Mouse (Mus musculus) liver, postnatal 0 days (tissue): ENCODE data around the gene Zfp706. TPM values are rescaled to one million over a fixed set of nuclear protein-coding genes. Genes with fewer than 3 reads are reported as not detected.

Experiments used
- ATAC-seq: fragments of 200-750 bp; cut with Nextera tagmentation; 2 replicates; pipeline ENCODE4 v1.8.0; 2017; ENCODE audit warnings: mild to moderate bottlenecking, moderate library complexity
- DNase-seq: peaks from one replicate; pipeline ENCODE4 v3.0.0-alpha.2; 2016
- H3K27ac ChIP-seq: fragments of 300-500 bp; sonication (generic); 2 replicates; pipeline ENCODE4 v1.5.1; 2014; ENCODE audit warnings: antibody characterized with exemption, moderate library complexity, mild to moderate bottlenecking, low read depth
- H3K27me3 ChIP-seq: fragments of 300-500 bp; sonication (generic); 2 replicates; pipeline ENCODE4 v1.6.1; 2014; ENCODE audit warnings: low read length, control low read depth, mixed read lengths; ENCODE audit not compliant: insufficient read depth
- H3K36me3 ChIP-seq: fragments of 300-500 bp; sonication (generic); replicated peaks from 2 replicates; pipeline ENCODE4 v1.6.1; 2014; ENCODE audit warnings: mild to moderate bottlenecking, control low read depth, low read length, moderate library complexity, mixed read lengths; ENCODE audit not compliant: insufficient read depth
- H3K4me1 ChIP-seq: fragments of 300-500 bp; sonication (generic); 2 replicates; pipeline ENCODE4 v1.6.1; 2014; ENCODE audit warnings: antibody characterized with exemption, mild to moderate bottlenecking, control low read depth; ENCODE audit not compliant: insufficient read depth
- H3K4me2 ChIP-seq: fragments of 300-500 bp; sonication (generic); 2 replicates; pipeline ENCODE4 v1.6.1; 2014; ENCODE audit warnings: low read depth, mild to moderate bottlenecking, low read length, moderate library complexity, mixed read lengths
- H3K4me3 ChIP-seq: fragments of 300-500 bp; sonication (generic); 2 replicates; pipeline ENCODE4 v1.5.1; 2014; ENCODE audit warnings: low read depth, low read length
- H3K9ac ChIP-seq: fragments of 300-500 bp; sonication (generic); replicated peaks from 2 replicates; pipeline ENCODE4 v1.6.1; 2014; ENCODE audit warnings: mild to moderate bottlenecking, moderate library complexity
- H3K9me3 ChIP-seq: fragments of 300-500 bp; sonication (generic); 2 replicates; pipeline ENCODE4 v1.6.1; 2016; ENCODE audit warnings: mild to moderate bottlenecking, control low read depth, low read length, mixed read lengths
- CTCF ChIP-seq: sonication (generic); IDR thresholded peaks from 2 replicates; pipeline ENCODE4 v1.5.1; 2016; ENCODE audit warnings: antibody characterized with exemption, low read depth
- EP300 ChIP-seq: IDR thresholded peaks from 2 replicates; pipeline ENCODE4 v1.6.1; 2016; ENCODE audit warnings: antibody characterized with exemption, low read depth, mild to moderate bottlenecking
- whole genome bisulfite sequencing: fragments of 180-500 bp; shearing (Covaris S2); extraction: QIAGEN DNeasy Blood & Tissue Kit; methylation state at CpG from one replicate; pipeline ENCODE4 v1.1.7; 2014; ENCODE audit not compliant: insufficient replicate concordance; 5-methylcytosine and 5-hydroxymethylcytosine counted together
- polyA plus RNA-seq: library from polyadenylated mRNA; unstranded; fragments of >200 nt; fragmentation: Nextera tagmentation; extraction: Ambion mirVana; gene quantifications from 2 replicates; pipeline ENCODE4 v1.2.1, GENCODE M21; 2015

Gene Zfp706
- 234 and 251 TPM in 2 replicates for polyA plus RNA-seq

DNA sequence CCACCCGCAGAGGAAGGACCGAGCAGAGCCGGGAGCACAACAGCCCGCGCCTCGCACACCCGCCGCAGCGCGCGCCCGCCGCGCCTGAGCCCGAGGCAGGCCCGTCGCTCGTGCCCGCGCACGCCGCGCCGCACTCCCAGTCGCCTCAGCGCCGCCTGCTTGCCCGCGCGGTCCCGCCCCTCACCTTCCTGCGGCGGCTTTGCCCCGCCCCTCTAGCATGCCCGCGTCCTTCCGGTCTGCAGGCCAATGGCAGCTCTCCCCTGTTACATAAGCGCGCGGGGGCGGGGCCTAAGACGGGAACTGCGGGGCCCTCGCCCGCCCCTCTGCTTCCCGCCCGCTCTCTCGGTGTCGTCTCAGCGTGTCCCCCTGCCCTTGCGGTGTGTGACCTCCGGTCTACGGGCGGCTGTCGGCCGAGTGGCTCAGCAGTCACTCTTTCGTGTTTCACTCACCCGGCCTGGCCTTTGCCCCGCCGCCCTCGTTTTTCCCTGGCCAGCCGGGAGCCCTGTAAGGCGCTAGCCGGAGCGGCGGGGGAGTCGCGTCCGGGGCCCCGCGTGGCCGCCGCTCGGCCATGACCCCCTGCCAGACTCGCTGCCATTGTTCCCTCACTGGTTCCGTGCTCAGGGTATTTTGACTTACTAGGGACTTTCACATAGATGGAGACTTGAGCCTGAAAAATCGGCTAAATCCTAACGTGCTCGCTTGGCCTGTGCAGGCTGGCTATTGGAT, at the start of gene Zfp706:
Gene Zfp706 (minus strand): TSS at position 541 of the 726 bp plus-strand sequence.
- DNase-seq (peak; percentile 99), ATAC-seq (peak; percentile 99)
- peak within 1 kb of the TSS; percentile 87 for H3K4me2 ChIP-seq
- H3K9ac ChIP-seq = peak within 1 kb of the TSS; percentile 99
- WGBS = 0% methylated on average over 61 of the region's 79 CpGs
- peak within 1 kb of the TSS; percentile 92 for H3K4me3 ChIP-seq
- TF ChIP-seq CTCF (no peak), EP300 (no peak)
- H3K9me3 ChIP-seq = no peaks in the 10 kb centered on the region
- peak within 1 kb of the TSS; percentile 99 for H3K27ac ChIP-seq
- peaks cover 12% of the 10 kb centered on the region for H3K36me3 ChIP-seq
- H3K27me3 ChIP-seq = no peaks in the 10 kb centered on the region
- H3K4me1 ChIP-seq = peaks cover 21% of the 10 kb centered on the region

- H3K36me3 ChIP-seq = no peaks in the 10 kb centered on the region
- 85% methylated on average over 5 of the region's 5 CpGs for WGBS
- no peak overlapping the region for H3K4me2 ChIP-seq
- ATAC-seq (no peak), DNase-seq (no peak)
- no peak overlapping the region for H3K9ac ChIP-seq
- H3K27me3 ChIP-seq = no peaks in the 10 kb centered on the region
- no peaks in the 10 kb centered on the region for H3K4me1 ChIP-seq
- H3K4me3 ChIP-seq = no peak overlapping the region
- no peak overlapping the region for H3K27ac ChIP-seq
- TF ChIP-seq EP300 (no peak), CTCF (peak; percentile 35)
- peaks cover 8% of the 10 kb centered on the region for H3K9me3 ChIP-seq
Measured at GRCm38 (mm10) chr15:37054582-37054981, 47.0 kb upstream of the Zfp706 start.

DNA sequence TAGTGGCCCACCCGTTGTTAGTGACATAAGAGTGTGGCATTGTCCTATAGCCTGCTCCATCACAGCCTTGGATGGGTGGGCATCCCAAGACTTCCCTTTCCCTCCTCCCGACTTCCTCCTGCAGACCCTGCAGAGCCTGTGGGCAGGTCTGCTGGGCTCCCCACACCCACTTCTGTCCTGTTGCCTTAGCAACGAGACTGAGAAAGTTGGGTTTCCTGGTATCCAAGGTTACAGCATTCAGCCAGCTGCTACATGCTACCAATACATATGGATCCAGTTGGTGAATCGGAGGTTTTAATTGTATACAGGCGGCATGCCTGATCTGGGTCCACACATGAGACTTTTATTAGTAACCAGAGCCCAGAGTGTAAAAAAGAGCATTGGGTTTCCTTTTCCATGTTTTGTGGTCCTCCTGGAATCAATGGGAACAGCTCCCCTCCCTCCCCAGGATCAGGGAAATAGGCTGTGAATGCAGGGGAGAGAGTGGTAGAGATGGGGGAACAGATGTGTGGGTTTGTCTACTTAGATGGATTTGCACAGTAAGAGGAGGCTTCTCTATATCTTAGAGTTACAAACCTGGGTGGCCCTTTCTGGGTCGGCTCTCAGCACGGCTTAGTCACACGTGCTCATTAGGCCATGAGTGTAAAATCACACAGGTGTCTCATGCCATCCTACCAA, 45.7 kb upstream of the Zfp706 start:
- H3K27me3 ChIP-seq = no peaks in the 10 kb centered on the region
- H3K36me3 ChIP-seq = no peaks in the 10 kb centered on the region
- no peaks in the 10 kb centered on the region for H3K4me1 ChIP-seq
- no peak overlapping the region for H3K27ac ChIP-seq
- no peak overlapping the region for H3K4me2 ChIP-seq
- peaks cover 8% of the 10 kb centered on the region for H3K9me3 ChIP-seq
- DNase-seq (no peak), ATAC-seq (no peak)
- no peak overlapping the region for H3K9ac ChIP-seq
- no peak overlapping the region for H3K4me3 ChIP-seq
- TF ChIP-seq CTCF (no peak), EP300 (no peak)
- 74% methylated on average over 8 of the region's 8 CpGs for WGBS

DNA sequence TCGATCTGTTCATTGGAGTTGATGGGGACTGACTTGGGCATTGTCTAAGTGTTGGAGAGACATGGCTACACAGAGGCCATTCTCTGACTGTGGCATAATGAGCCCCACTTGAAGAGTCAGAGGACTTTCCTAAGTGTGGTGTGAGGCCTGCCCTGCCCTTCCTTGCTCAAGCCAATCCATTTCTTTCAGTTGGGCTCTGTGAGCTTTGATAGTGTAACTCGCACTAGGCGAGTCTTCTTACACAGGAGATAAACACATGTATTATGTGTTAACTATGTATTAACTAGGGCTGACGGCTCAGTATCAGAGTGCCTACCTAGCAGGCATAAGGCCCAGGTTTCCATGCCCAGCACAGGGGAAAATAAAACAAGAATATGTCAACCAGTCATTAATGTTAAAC, 39.8 kb upstream of the Zfp706 start:
- no peak for TF ChIP-seq CTCF
- 0 out of 2 replicates have a peak, but pooled peaks have one; percentile 14 for TF ChIP-seq EP300
- ATAC-seq (no peak; the same call in 1 of the 2 replicates), DNase-seq (no peak)
- no peaks in the 10 kb centered on the region for H3K27me3 ChIP-seq
- no peaks in the 10 kb centered on the region for H3K4me1 ChIP-seq
- H3K27ac ChIP-seq = no peak overlapping the region
- no peak overlapping the region for H3K9ac ChIP-seq
- H3K9me3 ChIP-seq = no peaks in the 10 kb centered on the region; the same call in 1 of the 2 replicates
- H3K4me2 ChIP-seq = no peak overlapping the region
- H3K4me3 ChIP-seq = no peak overlapping the region
- H3K36me3 ChIP-seq = no peaks in the 10 kb centered on the region
- 64% methylated on average over 4 of the region's 4 CpGs for WGBS

DNA sequence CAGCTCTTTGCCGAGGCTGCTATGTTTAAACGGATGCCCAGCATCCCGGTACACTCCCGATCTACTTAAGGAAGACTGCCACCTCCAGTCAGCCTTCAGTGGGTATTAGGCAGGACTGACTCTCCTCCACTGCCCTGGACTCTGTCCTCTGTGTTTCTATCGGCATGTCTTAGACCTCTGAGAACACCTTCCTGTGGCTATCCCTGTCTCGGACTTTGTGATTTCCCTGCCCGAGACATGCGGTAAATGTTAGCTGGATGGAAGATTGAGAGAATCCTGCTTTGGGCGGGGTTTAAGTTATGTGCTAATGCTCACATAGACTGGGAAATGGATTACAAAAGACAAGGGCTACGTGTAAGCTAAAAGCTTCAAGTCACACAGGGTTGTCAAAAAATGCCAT, 39.0 kb upstream of the Zfp706 start:
- H3K27me3 ChIP-seq = no peaks in the 10 kb centered on the region
- H3K27ac ChIP-seq = no peak overlapping the region
- H3K9me3 ChIP-seq = no peaks in the 10 kb centered on the region
- no peak overlapping the region for H3K4me2 ChIP-seq
- no peaks in the 10 kb centered on the region for H3K4me1 ChIP-seq
- ATAC-seq (no peak), DNase-seq (no peak)
- 84% methylated on average over 10 of the region's 10 CpGs for WGBS
- H3K4me3 ChIP-seq = no peak overlapping the region
- no peaks in the 10 kb centered on the region for H3K36me3 ChIP-seq
- no peak overlapping the region for H3K9ac ChIP-seq
- TF ChIP-seq EP300 (no peak), CTCF (no peak)

DNA sequence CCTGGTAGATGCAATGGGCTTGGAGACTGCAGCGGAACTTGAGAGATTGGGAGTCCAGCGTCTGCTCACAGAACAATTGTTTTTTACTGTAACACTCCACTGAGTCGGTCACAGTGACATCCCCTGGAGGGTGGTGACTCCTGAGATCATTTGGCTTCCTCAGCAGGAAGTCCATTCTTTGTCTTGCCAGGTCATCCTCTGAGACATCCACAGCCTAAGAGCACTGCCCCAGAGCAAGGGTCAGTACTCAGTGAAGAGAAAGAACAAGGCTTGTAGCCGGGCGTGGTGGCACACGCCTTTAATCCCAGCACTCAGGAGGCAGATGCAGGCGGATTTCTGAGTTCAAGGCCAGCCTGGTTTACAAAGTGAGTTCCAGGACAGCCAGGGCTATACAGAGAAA, 38.6 kb upstream of the Zfp706 start:
- TF ChIP-seq CTCF (no peak), EP300 (no peak)
- H3K27ac ChIP-seq = no peak overlapping the region
- WGBS = 70% methylated on average over 7 of the region's 7 CpGs
- no peak overlapping the region for H3K4me3 ChIP-seq
- H3K27me3 ChIP-seq = no peaks in the 10 kb centered on the region
- H3K4me2 ChIP-seq = no peak overlapping the region
- H3K9me3 ChIP-seq = no peaks in the 10 kb centered on the region
- no peaks in the 10 kb centered on the region for H3K4me1 ChIP-seq
- no peak overlapping the region for H3K9ac ChIP-seq
- DNase-seq (no peak), ATAC-seq (no peak; the same call in 1 of the 2 replicates)
- H3K36me3 ChIP-seq = no peaks in the 10 kb centered on the region
